28 mouse cellular contexts compared by ENCODE assay signal in genomic region chr6:120243250-120243649, GRCm38 (mm10). TPM values are rescaled to one million over a fixed set of nuclear protein-coding genes. Genes with fewer than 3 reads are reported as not detected.
DNase-seq lines count a peak whose midpoint lies in the region; ATAC-seq and TF ChIP-seq lines count a peak whose summit lies in the region.
"Had no signal": no experiment of that assay in that cellular context is flagged by ENCODE, and none has a peak within 500 bp of the region (broad histone marks: within the 10 kb centered on the region; RNA-seq: fewer than 3 reads in every experiment).

No protein-coding gene starts in this region.

- no peaks in the 10 kb centered on the region for H3K9me3 ChIP-seq in liver, postnatal 0 days (ENCODE audit: low read length)
- H3K9me3 ChIP-seq: G1E; hindbrain, embryonic 13.5 days; limb, embryonic 13.5 days; liver, embryonic 15.5 days; neural tube, embryonic 13.5 days had no signal

- no peak for TF ChIP-seq EP300 in liver, postnatal 0 days (IDR thresholded peaks at IDR 0.05; ENCODE audit: low read depth)

- no peak for ATAC-seq in liver, postnatal 0 days
- ATAC-seq: forebrain, embryonic 14.5 days had no signal

- H3K79me2 ChIP-seq in liver, adult 2 months (ENCODE audit: control insufficient read depth, insufficient read depth, low read length): no peaks in the 10 kb centered on the region

- no peaks in the 10 kb centered on the region for H3K27me3 ChIP-seq in liver, adult 2 months (ENCODE audit: control insufficient read depth, insufficient read depth, low read length)
- H3K27me3 ChIP-seq in liver, postnatal 0 days (ENCODE audit: insufficient read depth, low read length): 0 out of 2 replicates have a peak, but pooled peaks cover 2% of the 10 kb centered on the region
- H3K27me3 ChIP-seq: hindbrain, embryonic 13.5 days; limb, embryonic 13.5 days; liver, embryonic 15.5 days; neural tube, embryonic 13.5 days had no signal

- no peak overlapping the region for H3K27ac ChIP-seq in liver, adult 2 months (replicated peaks; ENCODE audit: insufficient read depth, low read depth, low read length)
- H3K27ac ChIP-seq in liver, postnatal 0 days (ENCODE audit: low read depth): no peak overlapping the region
- H3K27ac ChIP-seq: hindbrain, embryonic 13.5 days; limb, embryonic 13.5 days; liver, embryonic 15.5 days; neural tube, embryonic 13.5 days had no signal

- H3K4me3 ChIP-seq in liver, adult 2 months (ENCODE audit: insufficient read depth, low read depth, low read length): no peak overlapping the region
- H3K4me3 ChIP-seq in liver, postnatal 0 days (ENCODE audit: low read depth, low read length): no peak overlapping the region
- H3K4me3 ChIP-seq: hindbrain, embryonic 13.5 days; limb, embryonic 13.5 days; liver, embryonic 15.5 days; neural tube, embryonic 13.5 days had no signal

- H3K4me2 ChIP-seq in liver, postnatal 0 days (ENCODE audit: low read depth, low read length): no peak overlapping the region
- H3K4me2 ChIP-seq: heart, embryonic 11.5 days; hindbrain, embryonic 13.5 days; limb, embryonic 13.5 days; liver, embryonic 15.5 days; neural tube, embryonic 13.5 days had no signal

- WGBS in liver, adult 2 months: 65% methylated on average over 8 of the region's 8 CpGs
- WGBS in liver, postnatal 0 days (ENCODE audit: insufficient replicate concordance): 70% methylated on average over 8 of the region's 8 CpGs

- TF ChIP-seq CTCF in liver, adult 2 months (IDR thresholded peaks at IDR 0.05; ENCODE audit: low read depth, low read length): no peak
- TF ChIP-seq CTCF in liver, postnatal 0 days (IDR thresholded peaks at IDR 0.05; ENCODE audit: low read depth): no peak

- H3K9ac ChIP-seq in liver, adult 2 months (ENCODE audit: low read depth, low read length): no peak overlapping the region
- H3K9ac ChIP-seq in liver, postnatal 0 days (replicated peaks): no peak overlapping the region
- H3K9ac ChIP-seq: hindbrain, embryonic 13.5 days; limb, embryonic 13.5 days; liver, embryonic 15.5 days; neural tube, embryonic 13.5 days had no signal

- peaks cover 7% of the 10 kb centered on the region for H3K4me1 ChIP-seq in liver, adult 2 months (ENCODE audit: control insufficient read depth, insufficient read depth, low read length)
- no peaks in the 10 kb centered on the region for H3K4me1 ChIP-seq in liver, postnatal 0 days (ENCODE audit: insufficient read depth)
- H3K4me1 ChIP-seq: hindbrain, embryonic 13.5 days; limb, embryonic 13.5 days; liver, embryonic 15.5 days; neural tube, embryonic 13.5 days had no signal

- DNase-seq in cerebellum, postnatal 14 days: peak; percentile 42 to 52
- no peak for DNase-seq in cerebellum, postnatal 4 days (ENCODE audit: low spot score in 2 of 2)
- peak; percentile 48 for DNase-seq in liver, adult 2 months (ENCODE audit: extremely low read depth, low read depth, low spot score)
- DNase-seq in liver, postnatal 0 days: no peak
- peak; percentile 57 for DNase-seq in gonadal fat pad, adult 2 months (ENCODE audit: low read depth)
- peak; percentile 35 to 44 for DNase-seq in kidney, postnatal 36 days
- DNase-seq in layer of hippocampus, postnatal 36 days: no peak
- no peak for DNase-seq in testis, postnatal 14 days (ENCODE audit: low spot score)
- DNase-seq: heart, postnatal 14 days; lung, postnatal 10 days; midbrain, embryonic 14.5 days; right cerebral cortex, postnatal 14 days; spleen, adult 18-20 months; thymus, adult 18-20 months; thymus, postnatal 4 days had no signal

- no peak for TF ChIP-seq POLR2A in liver, adult 2 months (IDR thresholded peaks at IDR 0.05; ENCODE audit: extremely low read depth, insufficient read depth, low read length)

- H3K36me3 ChIP-seq in liver, adult 2 months (ENCODE audit: control insufficient read depth, insufficient read depth, low read length): no peaks in the 10 kb centered on the region
- no peaks in the 10 kb centered on the region for H3K36me3 ChIP-seq in liver, postnatal 0 days (replicated peaks; ENCODE audit: insufficient read depth, low read length)
- H3K36me3 ChIP-seq: G1E; hindbrain, embryonic 13.5 days; limb, embryonic 13.5 days; liver, embryonic 15.5 days; neural tube, embryonic 13.5 days had no signal

RNA-seq across cellular contexts. Expression of gene D330020A13Rik, which starts 50.9 kb away (rescaled TPM):
- not detected in 2 replicates for total RNA-seq in liver, adult 2 months (2014; rRNA removed)
- polyA plus RNA-seq in liver, adult 2 months (2012; rRNA removed): not detected in 2 replicates
- polyA plus RNA-seq in liver, postnatal 0 days (2015; fragmentation: Nextera tagmentation; extraction: Ambion mirVana): not detected in 2 replicates
- polyA plus RNA-seq in gonadal fat pad, adult 2 months (2012; rRNA removed): not detected in 2 replicates
- total RNA-seq in layer of hippocampus, postnatal 36 days (2021): not detected
- total RNA-seq: G1E; gastrocnemius, adult 18-20 months; heart, postnatal 14 days; layer of hippocampus, adult 18-20 months; layer of hippocampus, postnatal 25 days; left cerebral cortex, postnatal 14 days; megakaryocyte, adult 5-6 weeks had no signal
- polyA plus RNA-seq: forebrain, embryonic 14.5 days; G1E; hindbrain, embryonic 13.5 days; intestine, embryonic 14.5 days; liver, embryonic 15.5 days had no signal

RNA-seq across cellular contexts. Expression of gene B4galnt3, which starts 51.1 kb away (rescaled TPM):
- 1.1 and 1.2 TPM in 2 replicates for total RNA-seq in liver, adult 2 months (2014; rRNA removed)
- polyA plus RNA-seq in liver, adult 2 months (2012; rRNA removed): 1.2 and 1.5 TPM in 2 replicates
- polyA plus RNA-seq in liver, postnatal 0 days (2015; fragmentation: Nextera tagmentation; extraction: Ambion mirVana): 0.02 and 0.04 TPM in 2 replicates
- 1.6 and 1.8 TPM in 2 replicates for polyA plus RNA-seq in gonadal fat pad, adult 2 months (2012; rRNA removed)
- total RNA-seq in layer of hippocampus, postnatal 36 days (2021): under 1 TPM; 0.40 to 0.51 TPM
- total RNA-seq: G1E; megakaryocyte, adult 5-6 weeks had no signal
- polyA plus RNA-seq: forebrain, embryonic 14.5 days; G1E; midbrain, embryonic 14.5 days had no signal

Comparison
In these comparisons a context has a peak if more than half of its experiments do, and no peak if none do; other contexts are left out.
1. DNase-seq: peak in cerebellum, postnatal 14 days (2 of 2), liver, adult 2 months (single experiment), gonadal fat pad, adult 2 months (single experiment) and kidney, postnatal 36 days (2 of 2); none in cerebellum, postnatal 4 days (0 of 2), liver, postnatal 0 days (single experiment), layer of hippocampus, postnatal 36 days (0 of 2) and testis, postnatal 14 days (single experiment).